Mouse (Mus musculus) ES-E14 (cell line): ENCODE data around the gene Tsfm.

ENCODE experiments used
- CHD2 ChIP-seq: IDR thresholded peaks from 2 replicates; pipeline ENCODE4 v1.6.1; 2014; ENCODE audit warnings: mild to moderate bottlenecking, low read depth, low read length, inconsistent platforms
- HCFC1 ChIP-seq: IDR thresholded peaks from 2 replicates; pipeline ENCODE4 v1.6.1; 2012; ENCODE audit warnings: low read length, inconsistent platforms, borderline replicate concordance; ENCODE audit not compliant: insufficient read depth
- MAFK ChIP-seq: IDR thresholded peaks from 2 replicates; pipeline ENCODE4 v1.6.1; 2014; ENCODE audit warnings: mild to moderate bottlenecking, low read depth, low read length, inconsistent platforms; ENCODE audit not compliant: insufficient read depth
- ZC3H11A ChIP-seq: IDR thresholded peaks from 2 replicates; pipeline ENCODE4 v1.6.1; 2012; ENCODE audit warnings: low read depth, mild to moderate bottlenecking, inconsistent platforms, low read length, borderline replicate concordance
- ZNF384 ChIP-seq: IDR thresholded peaks from 2 replicates; pipeline ENCODE4 v1.6.1; 2012; ENCODE audit warnings: low read depth, low read length, inconsistent platforms

GRCm38 (mm10) chr10:127055406-127055805 is 24.8 kb upstream of the Tsfm start:
- TF ChIP-seq ZC3H11A (no peak), ZNF384 (no peak), HCFC1 (no peak), CHD2 (no peak), MAFK (no peak)
